Mouse (Mus musculus) left cerebral cortex, postnatal 10 days (tissue): ENCODE measurements around the gene Fbxo11. TPM values are rescaled to one million over a fixed set of nuclear protein-coding genes. Genes with fewer than 3 reads are reported as not detected.
"Not testable (repeated sequence)": the region's sequence is repeated elsewhere in the genome, so short reads cannot be mapped to it uniquely, and the experiment has no call there.

Experiments
- DNase-seq, 2 experiments: peaks; one replicate each; pipeline ENCODE4 v3.0.0; 2021 to 2022; ENCODE audit warnings: low spot score in 2 of 2, mixed read lengths in 1 of 2; ENCODE audit errors: extremely low spot score in 1 of 2
- intact Hi-C: fragments of 180-260 bp; cut with DNase I; formaldehyde crosslinking; loops from one replicate; pipeline ENCODE4 v1.15.1; 2025
- total RNA-seq, 2 experiments: library from RNA; stranded (reverse); gene quantifications; 2 replicates each; pipeline ENCODE4 v1.2.3; 2021

The Fbxo11 gene
- total RNA-seq, 2 experiments from 2014 or later: 109 to 111 TPM

DNA sequence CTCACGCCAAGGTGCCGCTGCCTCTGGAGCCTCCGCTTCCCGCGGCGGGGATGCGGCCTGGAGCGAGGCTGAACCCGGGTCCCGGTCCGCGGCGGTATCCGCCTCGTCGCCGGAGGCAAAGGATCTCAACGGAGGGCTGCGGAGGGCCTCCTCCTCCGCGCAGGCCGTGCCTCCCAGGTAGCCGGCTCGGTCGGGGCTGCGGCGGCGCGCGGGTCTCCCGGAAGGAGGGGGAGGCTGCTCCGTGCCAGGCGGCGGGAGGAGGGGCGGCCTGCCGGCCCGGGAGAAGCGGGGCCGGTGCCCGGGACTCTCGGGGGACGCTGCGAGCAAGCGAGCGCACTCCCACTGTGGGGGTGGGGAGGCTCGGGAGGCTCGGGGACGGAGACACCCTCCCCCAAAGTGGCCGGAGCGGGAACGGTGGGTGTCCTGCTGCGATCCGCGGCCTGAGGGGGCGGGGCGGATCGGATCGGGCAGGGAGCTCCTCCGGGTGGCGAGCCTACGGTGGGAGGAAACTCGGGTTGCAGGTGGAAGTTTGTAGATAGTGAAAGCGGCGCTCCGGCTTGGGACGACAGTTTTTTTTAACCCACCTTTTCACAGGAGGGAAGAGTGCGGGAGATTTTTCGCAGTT is 89.8 kb downstream of the Fbxo11 start:
- peak in 1 of 2 experiments; percentile 76 for DNase-seq

GRCm38 (mm10) chr17:87974629-87975228 is 90.4 kb downstream of the Fbxo11 start, which contains the start of gene Msh6:
Gene Msh6, plus strand, starts transcription at chr17:87975062.
- intact Hi-C loops: no loop called here
- peak; percentile 79 to 92 for DNase-seq

More for the DNA sequence above, 89.8 kb downstream of the Fbxo11 start:
- intact Hi-C loops: no loop called here

DNA sequence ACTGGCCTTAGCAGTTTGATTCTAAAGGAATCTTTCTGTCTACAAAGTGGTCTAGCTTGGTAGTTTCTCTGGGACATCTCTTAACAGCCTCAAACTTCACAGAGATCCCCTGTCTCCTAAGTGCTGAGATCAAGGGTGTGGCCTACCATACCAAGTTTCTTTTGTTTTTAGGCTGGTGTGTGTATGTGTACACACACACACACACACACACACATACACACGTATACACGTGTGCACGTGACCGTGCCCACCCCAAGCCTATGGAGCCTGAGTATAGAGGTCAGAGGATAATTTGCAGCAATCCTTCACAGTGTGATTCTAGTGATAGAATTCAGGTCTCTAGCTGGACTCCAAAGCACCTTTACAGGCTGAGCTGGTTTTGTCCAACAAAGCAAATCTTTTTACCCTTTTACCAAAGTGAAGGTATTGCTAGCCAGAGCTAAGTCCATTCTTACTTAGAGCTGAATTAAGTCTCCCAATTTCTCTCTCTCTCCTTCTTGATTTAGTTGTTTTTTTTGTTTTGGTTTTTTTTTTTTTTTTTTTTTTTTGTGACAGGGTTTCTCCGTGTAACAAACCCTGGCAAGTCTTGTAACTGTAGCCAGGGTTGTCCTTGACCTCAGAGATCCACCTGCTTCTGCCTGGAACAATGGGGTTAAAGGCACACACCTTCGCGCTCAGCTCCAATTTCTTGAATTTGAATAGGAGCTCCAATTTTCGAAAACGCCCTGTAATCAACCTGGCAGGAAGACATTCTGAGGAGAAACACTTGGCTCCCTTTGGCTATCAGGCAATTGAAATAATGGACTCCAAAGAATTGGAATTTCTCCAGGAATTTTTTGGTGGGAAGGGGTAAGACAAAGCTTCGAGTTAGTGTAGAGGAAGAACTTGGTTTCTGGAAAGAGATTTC is 91.6 kb downstream of the Fbxo11 start:
- intact Hi-C loops: no loop called here

DNA sequence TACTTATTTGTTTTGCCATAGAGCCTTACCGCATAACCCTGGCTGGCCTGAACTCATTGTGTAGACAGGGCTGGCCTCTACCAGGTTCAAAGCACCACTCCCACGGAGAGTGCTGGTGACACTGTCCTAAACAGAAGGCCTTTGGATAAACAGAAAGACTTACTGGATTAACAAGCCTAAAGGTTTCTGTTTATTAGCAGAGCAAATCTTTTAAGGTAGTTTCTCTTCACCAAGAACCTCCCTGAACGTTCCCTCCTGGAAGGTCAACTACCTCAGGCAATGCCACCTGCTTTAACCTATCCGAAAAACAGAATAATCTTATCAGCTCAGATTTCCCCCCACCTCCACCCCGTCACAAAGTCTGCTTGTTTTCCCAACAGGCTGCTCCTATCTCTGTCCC is 92.2 kb downstream of the Fbxo11 start:
- intact Hi-C loops: no loop called here
- no peak for DNase-seq

More for the DNA sequence above, 91.6 kb downstream of the Fbxo11 start:
- no peak for DNase-seq

GRCm38 (mm10) chr17:87971696-87972591 is 93.1 kb downstream of the Fbxo11 start:
- intact Hi-C loops, DNase-seq: not testable (repeated sequence)

- intact Hi-C loops, DNase-seq: not testable (repeated sequence)
Observed at GRCm38 (mm10) chr17:87968483-87968926, 96.6 kb downstream of the Fbxo11 start.

DNA sequence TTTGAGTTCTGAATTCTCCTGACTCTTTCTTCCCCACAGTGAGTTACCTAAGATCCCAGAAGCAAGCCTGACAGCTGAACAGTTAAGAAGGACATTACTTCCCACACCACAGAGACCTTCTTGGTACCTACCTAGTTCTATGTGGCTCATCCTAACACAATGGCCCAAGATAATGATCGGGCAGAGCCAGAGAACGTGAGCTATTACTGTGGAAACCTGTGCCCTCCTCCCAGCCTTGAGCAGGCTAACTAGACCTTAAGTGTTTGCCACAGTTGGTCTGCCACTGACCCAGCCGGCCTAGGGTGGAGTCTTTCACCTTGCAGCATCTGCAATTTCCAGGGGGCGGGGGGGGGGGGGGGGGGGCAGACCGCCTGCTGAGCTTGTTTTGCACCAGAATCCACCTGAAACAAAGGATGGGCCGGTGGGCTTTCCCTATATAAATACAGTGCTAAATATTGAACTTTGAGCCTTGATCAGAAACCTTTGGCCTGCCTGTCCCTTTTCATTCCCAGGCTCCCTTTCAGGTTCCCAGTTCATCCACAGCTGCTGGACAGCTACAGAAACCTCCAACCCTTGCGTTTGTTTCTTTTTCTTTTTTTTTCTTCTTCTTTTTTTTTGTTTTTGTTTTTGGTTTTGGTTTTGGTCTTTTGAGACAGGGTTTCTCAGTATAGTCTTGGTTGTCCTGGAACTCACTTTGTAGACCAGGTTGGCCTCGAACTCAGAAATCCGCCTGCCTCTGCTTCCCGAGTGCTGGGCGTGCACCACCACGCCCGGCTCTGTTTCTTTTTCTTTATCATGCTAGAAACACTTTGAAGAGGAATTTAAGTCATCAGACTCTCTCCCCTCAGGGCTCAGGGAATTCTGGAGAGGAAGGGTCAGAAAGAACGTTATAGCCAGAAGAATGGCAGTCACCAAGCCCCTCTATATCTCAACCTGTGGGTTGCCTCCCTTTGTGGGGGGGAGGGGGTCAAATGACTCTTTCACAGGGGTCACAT is 101.7 kb downstream of the Fbxo11 start:
- intact Hi-C loops: no loop called here
- DNase-seq: no peak

- intact Hi-C loops, DNase-seq: not testable (repeated sequence)
Observed at GRCm38 (mm10) chr17:87959931-87960330, 105.2 kb downstream of the Fbxo11 start.

DNA sequence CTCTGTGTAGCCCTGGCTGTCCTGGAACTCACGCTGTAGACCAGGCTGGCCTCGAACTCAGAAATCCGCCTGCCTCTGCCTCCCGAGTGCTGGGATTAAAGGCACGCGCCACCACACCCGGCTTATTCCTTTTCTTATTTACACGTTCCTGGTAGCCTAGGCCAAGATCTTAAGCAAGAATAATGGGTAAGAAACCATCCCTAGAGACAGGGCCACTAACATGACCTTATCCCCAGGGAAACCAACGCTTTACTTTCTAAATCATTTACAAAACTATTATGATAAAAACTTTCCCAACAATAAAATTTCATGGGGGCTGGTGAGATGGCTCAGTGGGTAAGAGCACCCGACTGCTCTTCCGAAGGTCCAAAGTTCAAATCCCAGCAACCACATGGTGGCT is 105.7 kb downstream of the Fbxo11 start:
- DNase-seq, intact Hi-C loops: not testable (repeated sequence)

- no peak for DNase-seq
- intact Hi-C loops: no loop called here
Observed at GRCm38 (mm10) chr17:87958283-87958682, 106.8 kb downstream of the Fbxo11 start.

GRCm38 (mm10) chr17:87957096-87957840 is 107.8 kb downstream of the Fbxo11 start:
- no peak for DNase-seq
- intact Hi-C loops: no loop called here

DNA sequence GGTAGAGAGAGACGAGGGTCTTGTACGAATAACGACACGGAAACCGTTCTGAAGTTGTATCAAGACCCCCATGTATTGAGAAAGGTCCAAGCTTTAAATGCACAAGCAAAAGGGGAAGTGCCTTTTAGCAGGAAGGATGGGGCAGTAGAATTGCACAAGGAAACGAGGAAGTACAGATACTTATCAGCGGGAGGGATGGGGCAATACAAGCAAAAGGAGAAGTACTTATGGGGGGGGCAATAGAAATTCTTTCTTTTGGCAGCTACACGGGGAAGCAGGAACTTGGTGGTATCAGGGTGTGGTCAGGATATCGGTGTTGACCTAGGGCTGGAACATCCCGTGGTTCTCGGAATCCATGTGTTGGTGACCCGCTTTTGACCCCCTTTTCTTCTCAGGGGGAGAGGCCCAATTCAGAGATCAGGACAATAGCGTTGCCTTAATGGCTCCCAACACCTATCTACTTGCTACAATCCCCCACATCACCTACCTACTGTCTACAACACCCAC is 110.4 kb downstream of the Fbxo11 start:
- intact Hi-C loops: not testable (repeated sequence)

DNA sequence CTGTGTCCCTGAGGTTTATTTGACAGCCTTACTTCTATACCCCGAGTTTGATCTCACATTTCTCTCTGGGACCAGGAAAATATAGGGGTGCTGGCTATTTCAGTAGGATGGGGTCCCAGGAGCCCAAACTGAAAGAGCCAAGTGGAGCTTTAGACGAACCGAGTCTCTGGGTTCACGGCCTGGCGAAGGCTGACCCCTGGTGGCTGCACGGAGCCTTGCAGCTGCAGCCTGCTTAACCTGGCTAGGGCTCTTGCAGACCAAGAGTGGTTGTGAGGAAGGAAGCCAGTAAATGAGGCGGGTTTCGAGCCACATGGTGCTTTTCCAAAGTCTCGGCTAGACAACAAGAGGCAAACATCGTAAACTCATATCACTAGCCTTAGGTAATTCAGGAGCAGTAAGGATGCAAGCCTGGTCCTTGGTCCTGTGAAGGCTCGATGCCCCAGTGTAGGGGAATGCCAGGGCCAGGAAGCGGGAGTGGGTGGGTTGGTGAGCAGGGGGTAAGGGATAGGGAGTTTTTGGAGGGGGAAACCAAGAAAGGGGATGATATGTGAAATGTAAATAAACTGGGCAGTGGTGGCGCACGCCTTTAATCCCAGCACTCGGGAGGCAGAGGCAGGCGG is 116.0 kb downstream of the Fbxo11 start:
- intact Hi-C loops: loop anchor here (1.0 to 10.0 kb wide), 4 partner anchors 67 to 344 kb away; partner anchors contain the start of gene Kcnk12

More for the DNA sequence above, 110.4 kb downstream of the Fbxo11 start:
- not testable (repeated sequence) for DNase-seq

More for the DNA sequence above, 116.0 kb downstream of the Fbxo11 start:
- peak; percentile 77 to 78 for DNase-seq
